Mouse (Mus musculus) liver, embryonic 13.5 days (tissue): Measurements from ENCODE around the gene Frmd4b. TPM values are rescaled to one million over a fixed set of nuclear protein-coding genes. Genes with fewer than 3 reads are reported as not detected.
"Not testable (repeated sequence)": the region's sequence is repeated elsewhere in the genome, so short reads cannot be mapped to it uniquely, and the experiment has no call there.

Source experiments
- ATAC-seq: fragments of 200-750 bp; cut with Nextera tagmentation; 2 replicates; pipeline ENCODE4 v1.8.0; 2017; ENCODE audit warnings: low read depth, mild to moderate bottlenecking, moderate number of reproducible peaks, moderate library complexity
- DNase-seq: peaks from one replicate; pipeline ENCODE4 v3.0.0; 2022
- H3K27ac ChIP-seq: fragments of 300-500 bp; sonication (generic); 2 replicates; pipeline ENCODE4 v1.5.1; 2015; ENCODE audit warnings: moderate library complexity, mild to moderate bottlenecking, inconsistent platforms
- H3K27me3 ChIP-seq: fragments of 300-500 bp; sonication (generic); 2 replicates; pipeline ENCODE4 v1.6.1; 2015; ENCODE audit warnings: mild to moderate bottlenecking, inconsistent platforms
- H3K36me3 ChIP-seq: fragments of 300-500 bp; sonication (generic); 2 replicates; pipeline ENCODE4 v1.6.1; 2015; ENCODE audit warnings: mild to moderate bottlenecking, inconsistent platforms
- H3K4me1 ChIP-seq: fragments of 300-500 bp; sonication (generic); replicated peaks from 2 replicates; pipeline ENCODE4 v1.6.1; 2015; ENCODE audit warnings: inconsistent platforms
- H3K4me2 ChIP-seq: fragments of 300-500 bp; sonication (generic); 2 replicates; pipeline ENCODE4 v1.6.1; 2015; ENCODE audit warnings: inconsistent platforms, mild to moderate bottlenecking, moderate library complexity
- H3K4me3 ChIP-seq: fragments of 300-500 bp; sonication (generic); replicated peaks from 2 replicates; pipeline ENCODE4 v1.5.1; 2015; ENCODE audit warnings: mild to moderate bottlenecking, inconsistent platforms
- H3K9ac ChIP-seq: fragments of 300-500 bp; sonication (generic); 2 replicates; pipeline ENCODE4 v1.6.1; 2015; ENCODE audit warnings: mild to moderate bottlenecking, inconsistent platforms
- H3K9me3 ChIP-seq: fragments of 300-500 bp; sonication (generic); replicated peaks from 2 replicates; pipeline ENCODE4 v1.6.1; 2016; ENCODE audit warnings: inconsistent platforms
- WGBS: fragments of 180-500 bp; shearing (Covaris S2); methylation state at CpG from one replicate; pipeline ENCODE4 v1.1.7; 2015; ENCODE audit not compliant: insufficient replicate concordance; 5-methylcytosine and 5-hydroxymethylcytosine counted together
- polyA plus RNA-seq: library from polyadenylated mRNA; unstranded; fragments of >200 nt; fragmentation: Nextera tagmentation; extraction: Ambion mirVana; gene quantifications from 2 replicates; pipeline ENCODE4 v1.2.1, GENCODE M21; 2015

The Frmd4b gene
- polyA plus RNA-seq, 1 experiment from 2014 or later, result 3.8 TPM

GRCm38 (mm10) chr6:97269596-97269995 is 347.7 kb downstream of the Frmd4b start:
- no peak overlapping the region for H3K4me2 ChIP-seq
- H3K4me3 ChIP-seq, result no peak overlapping the region
- ATAC-seq (no peak), DNase-seq (no peak)
- H3K4me1 ChIP-seq, result no peaks in the 10 kb centered on the region
- no peaks in the 10 kb centered on the region for H3K27me3 ChIP-seq
- no peaks in the 10 kb centered on the region for H3K9me3 ChIP-seq
- H3K9ac ChIP-seq, result no peak overlapping the region
- WGBS, result 67% methylated on average over 11 of the region's 11 CpGs
- no peaks in the 10 kb centered on the region for H3K36me3 ChIP-seq
- no peak overlapping the region for H3K27ac ChIP-seq

GRCm38 (mm10) chr6:97267132-97267531 is 350.2 kb downstream of the Frmd4b start:
- ATAC-seq, result no peak

GRCm38 (mm10) chr6:97266661-97267060 is 350.7 kb downstream of the Frmd4b start:
- WGBS, result 60% methylated on average over 4 of the region's 4 CpGs
- H3K4me3 ChIP-seq, result no peak overlapping the region
- H3K27ac ChIP-seq, result no peak overlapping the region
- no peaks in the 10 kb centered on the region for H3K4me1 ChIP-seq
- no peaks in the 10 kb centered on the region for H3K36me3 ChIP-seq
- H3K4me2 ChIP-seq, result no peak overlapping the region
- DNase-seq (no peak), ATAC-seq (no peak)
- no peaks in the 10 kb centered on the region for H3K27me3 ChIP-seq
- H3K9me3 ChIP-seq, result no peaks in the 10 kb centered on the region
- H3K9ac ChIP-seq, result no peak overlapping the region

More at GRCm38 (mm10) chr6:97267132-97267531, 350.2 kb downstream of the Frmd4b start:
- DNase-seq, result no peak
- Histone ChIP-seq H3K4me3 (no peak overlapping the region), H3K4me1 (no peaks in the 10 kb centered on the region), H3K36me3 (no peaks in the 10 kb centered on the region), H3K9me3 (no peaks in the 10 kb centered on the region), H3K9ac (no peak overlapping the region), H3K4me2 (no peak overlapping the region), H3K27ac (no peak overlapping the region), H3K27me3 (no peaks in the 10 kb centered on the region)
- 69% methylated on average over 2 of the region's 2 CpGs for WGBS

- no peaks in the 10 kb centered on the region for H3K4me1 ChIP-seq
- H3K4me2 ChIP-seq, result no peak overlapping the region
- no peak overlapping the region for H3K4me3 ChIP-seq
- H3K9me3 ChIP-seq, result no peaks in the 10 kb centered on the region
- no peaks in the 10 kb centered on the region for H3K27me3 ChIP-seq
- H3K36me3 ChIP-seq, result no peaks in the 10 kb centered on the region
- H3K9ac ChIP-seq, result no peak overlapping the region
- DNase-seq (no peak), ATAC-seq (no peak)
- WGBS, result 70% methylated on average over 3 of the region's 3 CpGs
- H3K27ac ChIP-seq, result no peak overlapping the region
Measured at GRCm38 (mm10) chr6:97265705-97266104, 351.6 kb downstream of the Frmd4b start.

- no peak for ATAC-seq
- DNase-seq, result no peak
- WGBS, result 73% methylated on average over 8 of the region's 8 CpGs
Measured at GRCm38 (mm10) chr6:97265240-97265639, 352.1 kb downstream of the Frmd4b start.

GRCm38 (mm10) chr6:97263750-97264149 is 353.6 kb downstream of the Frmd4b start:
- not testable (repeated sequence) for H3K9me3 ChIP-seq, H3K9ac ChIP-seq, H3K27me3 ChIP-seq, DNase-seq, H3K4me1 ChIP-seq, H3K27ac ChIP-seq, ATAC-seq, H3K36me3 ChIP-seq, H3K4me3 ChIP-seq, H3K4me2 ChIP-seq

More at GRCm38 (mm10) chr6:97265240-97265639, 352.1 kb downstream of the Frmd4b start:
- Histone ChIP-seq H3K4me3 (no peak overlapping the region), H3K27ac (no peak overlapping the region), H3K4me2 (no peak overlapping the region), H3K9me3 (no peaks in the 10 kb centered on the region), H3K27me3 (no peaks in the 10 kb centered on the region), H3K9ac (no peak overlapping the region), H3K4me1 (no peaks in the 10 kb centered on the region), H3K36me3 (no peaks in the 10 kb centered on the region)

GRCm38 (mm10) chr6:97262229-97262628 is 355.1 kb downstream of the Frmd4b start:
- no peak for ATAC-seq
- 47% methylated on average over 4 of the region's 4 CpGs for WGBS
- Histone ChIP-seq H3K36me3 (no peaks in the 10 kb centered on the region), H3K9me3 (no peaks in the 10 kb centered on the region), H3K4me3 (no peak overlapping the region), H3K27me3 (no peaks in the 10 kb centered on the region), H3K4me1 (no peaks in the 10 kb centered on the region), H3K27ac (no peak overlapping the region), H3K4me2 (no peak overlapping the region), H3K9ac (no peak overlapping the region)
- DNase-seq, result no peak

- H3K9me3 ChIP-seq, H3K27ac ChIP-seq, H3K4me2 ChIP-seq, H3K9ac ChIP-seq, H3K36me3 ChIP-seq, DNase-seq, H3K4me3 ChIP-seq, H3K27me3 ChIP-seq, ATAC-seq, H3K4me1 ChIP-seq: not testable (repeated sequence)
- 73% methylated on average over 2 of the region's 2 CpGs for WGBS
Measured at GRCm38 (mm10) chr6:97259926-97260325, 357.4 kb downstream of the Frmd4b start.

GRCm38 (mm10) chr6:97258489-97258888 is 358.9 kb downstream of the Frmd4b start:
- H3K4me3 ChIP-seq, result no peak overlapping the region
- 71% methylated on average over 1 of the region's 1 CpGs for WGBS
- H3K36me3 ChIP-seq, result no peaks in the 10 kb centered on the region
- no peak overlapping the region for H3K9ac ChIP-seq
- H3K4me2 ChIP-seq, result no peak overlapping the region
- no peaks in the 10 kb centered on the region for H3K4me1 ChIP-seq
- no peaks in the 10 kb centered on the region for H3K27me3 ChIP-seq
- no peak overlapping the region for H3K27ac ChIP-seq
- H3K9me3 ChIP-seq, result no peaks in the 10 kb centered on the region
- DNase-seq (no peak), ATAC-seq (no peak)

GRCm38 (mm10) chr6:97252711-97253221 is 364.6 kb downstream of the Frmd4b start, which contains the start of gene Lmod3:
TSS of gene Lmod3 (minus strand) at chr6:97252759.
- H3K27me3 ChIP-seq, result no peaks in the 10 kb centered on the region
- WGBS, result 34% methylated on average over 9 of the region's 9 CpGs
- H3K9me3 ChIP-seq, result no peaks in the 10 kb centered on the region
- H3K4me3 ChIP-seq, result no peak within 1 kb of the TSS
- DNase-seq (no peak), ATAC-seq (no peak)
- H3K4me2 ChIP-seq, result no peak within 1 kb of the TSS
- H3K4me1 ChIP-seq, result peaks cover 9% of the 10 kb centered on the region
- H3K36me3 ChIP-seq, result no peaks in the 10 kb centered on the region
- no peak within 1 kb of the TSS for H3K9ac ChIP-seq
- H3K27ac ChIP-seq, result no peak within 1 kb of the TSS

- no peak for ATAC-seq
- H3K27me3 ChIP-seq, result no peaks in the 10 kb centered on the region
- no peak overlapping the region for H3K27ac ChIP-seq
- H3K4me3 ChIP-seq, result no peak overlapping the region
- no peak for DNase-seq
- no peak overlapping the region for H3K4me2 ChIP-seq
- no peaks in the 10 kb centered on the region for H3K36me3 ChIP-seq
- no peaks in the 10 kb centered on the region for H3K9me3 ChIP-seq
- no peak overlapping the region for H3K9ac ChIP-seq
- WGBS, result 24% methylated on average over 5 of the region's 5 CpGs
- H3K4me1 ChIP-seq, result peaks cover 9% of the 10 kb centered on the region
Measured at GRCm38 (mm10) chr6:97252086-97252485, 365.3 kb downstream of the Frmd4b start.

- no peaks in the 10 kb centered on the region for H3K27me3 ChIP-seq
- no peak for ATAC-seq
- no peaks in the 10 kb centered on the region for H3K36me3 ChIP-seq
- H3K4me2 ChIP-seq, result no peak overlapping the region
- H3K9ac ChIP-seq, result no peak overlapping the region
- H3K4me3 ChIP-seq, result no peak overlapping the region
- H3K27ac ChIP-seq, result no peak overlapping the region
- WGBS, result 32% methylated on average over 6 of the region's 6 CpGs
- DNase-seq, result peak; percentile 13
- H3K9me3 ChIP-seq, result no peaks in the 10 kb centered on the region
- H3K4me1 ChIP-seq, result peaks cover 9% of the 10 kb centered on the region
Measured at GRCm38 (mm10) chr6:97250966-97251365, 366.4 kb downstream of the Frmd4b start.
